Mouse (Mus musculus) CD4-positive helper T cell, adult 2 months (primary cell): Measurements from ENCODE around the gene Ppp4r4.
"Not testable (repeated sequence)": the region's sequence is repeated elsewhere in the genome, so short reads cannot be mapped to it uniquely, and the experiment has no call there.

Experiments used
- DNase-seq: peaks from one replicate; pipeline ENCODE4 v3.0.0-alpha.2; 2012; ENCODE audit warnings: low read depth, missing footprints, low spot score

Ppp4r4 gene

DNA sequence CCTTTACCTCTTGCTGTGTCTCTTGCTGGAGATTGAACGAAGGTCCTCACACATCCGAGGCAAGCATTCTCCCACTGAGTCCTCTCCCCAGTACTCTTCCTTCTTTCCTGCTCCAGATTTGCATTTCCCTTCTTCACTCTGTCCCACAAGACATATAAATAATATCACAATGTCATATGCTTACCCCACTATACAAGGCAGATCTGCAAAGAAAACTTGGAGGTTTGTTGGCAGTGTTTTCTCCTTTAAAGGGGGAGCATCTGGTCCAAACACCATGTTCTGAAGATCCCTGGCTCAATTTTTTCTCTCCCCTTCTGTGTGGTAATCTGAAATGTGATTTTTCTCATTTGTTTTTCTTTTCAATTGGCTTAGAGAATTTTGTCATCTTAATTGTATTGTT, 102.3 kb downstream of the Ppp4r4 start:
- DNase-seq: no peak

GRCm38 (mm10) chr12:103635846-103636245, 103.8 kb downstream of the Ppp4r4 start:
- DNase-seq: no peak

DNA sequence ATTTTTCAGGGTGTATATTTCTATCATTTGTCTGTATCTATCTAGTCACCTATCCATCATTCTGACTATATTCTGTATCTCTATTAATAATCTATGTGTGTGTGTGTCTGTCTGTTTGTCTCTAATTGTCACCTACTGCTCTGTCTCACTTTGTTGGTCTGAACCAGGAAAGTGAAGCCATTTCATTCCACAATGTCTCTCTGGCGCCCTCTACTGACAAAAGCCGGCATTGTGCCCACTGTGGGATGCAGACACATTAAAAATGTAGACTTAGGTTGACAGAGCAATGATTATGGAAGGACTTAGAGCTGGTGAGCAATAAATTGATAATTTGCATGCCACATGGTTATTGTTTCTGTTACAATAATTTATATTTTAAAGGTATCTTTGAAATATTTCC, 111.3 kb downstream of the Ppp4r4 start:
- peak; percentile 29 for DNase-seq

DNA sequence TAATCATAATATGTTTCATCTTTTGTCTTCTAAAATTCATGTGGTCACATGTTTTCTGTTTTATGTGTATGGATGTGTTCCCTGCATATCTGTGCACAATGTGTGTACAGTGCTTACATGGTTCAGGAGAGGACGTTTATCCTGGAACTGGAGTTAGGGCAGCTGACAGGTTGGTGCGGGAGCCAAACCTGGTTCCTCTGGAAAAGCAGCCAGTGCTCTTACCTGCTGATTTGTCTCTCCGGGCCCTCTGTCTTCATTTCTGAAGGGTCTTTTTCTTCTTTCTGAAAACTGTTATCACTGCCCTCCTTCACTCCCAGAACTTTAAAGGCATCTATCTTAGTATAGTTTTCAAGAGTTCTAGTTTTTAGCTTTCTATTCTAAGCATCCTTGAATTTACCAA, 111.7 kb downstream of the Ppp4r4 start:
- no peak for DNase-seq

GRCm38 (mm10) chr12:103644601-103645000, 112.5 kb downstream of the Ppp4r4 start:
- no peak for DNase-seq

DNA sequence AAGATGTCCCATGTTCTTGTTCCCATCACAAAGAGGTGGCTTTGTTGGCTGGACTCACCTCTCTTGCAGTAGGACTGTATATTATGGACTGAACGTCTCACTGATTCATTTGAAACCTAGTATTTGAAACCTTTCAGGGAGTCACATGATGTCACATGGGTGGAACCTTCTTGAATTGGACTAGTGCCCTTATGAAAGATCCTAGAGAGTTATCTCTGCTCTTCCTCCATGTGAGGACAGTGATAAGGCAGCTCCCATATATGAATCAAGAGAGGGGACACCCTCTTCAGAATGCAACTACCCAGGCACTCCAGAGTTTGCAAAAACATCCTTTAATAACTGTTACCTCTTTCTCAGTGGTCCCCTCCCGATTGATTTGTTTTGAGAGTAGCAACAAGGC, 114.2 kb downstream of the Ppp4r4 start:
- no peak for DNase-seq

DNA sequence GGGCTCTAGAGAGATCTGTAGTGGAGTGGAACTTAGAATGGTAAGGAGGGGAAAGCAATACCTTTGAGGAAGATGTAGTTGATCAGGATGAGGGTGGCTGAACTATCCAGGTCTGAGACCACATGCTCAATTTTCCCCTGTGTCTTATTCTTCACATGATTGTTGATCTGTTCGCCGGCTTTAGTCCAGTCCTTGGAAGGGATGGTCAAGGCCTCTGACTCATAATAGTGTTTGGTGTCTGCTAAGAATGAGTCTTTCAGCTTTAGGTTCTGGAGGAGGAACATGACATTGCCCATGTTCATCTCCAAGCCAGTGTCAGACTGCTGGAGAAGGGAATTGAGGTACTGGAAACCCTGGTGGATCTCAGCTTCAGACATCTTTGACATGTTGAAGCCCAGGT, 121.8 kb downstream of the Ppp4r4 start:
- DNase-seq: no peak

GRCm38 (mm10) chr12:103655123-103656044, 123.3 kb downstream of the Ppp4r4 start:
- DNase-seq: no peak

DNA sequence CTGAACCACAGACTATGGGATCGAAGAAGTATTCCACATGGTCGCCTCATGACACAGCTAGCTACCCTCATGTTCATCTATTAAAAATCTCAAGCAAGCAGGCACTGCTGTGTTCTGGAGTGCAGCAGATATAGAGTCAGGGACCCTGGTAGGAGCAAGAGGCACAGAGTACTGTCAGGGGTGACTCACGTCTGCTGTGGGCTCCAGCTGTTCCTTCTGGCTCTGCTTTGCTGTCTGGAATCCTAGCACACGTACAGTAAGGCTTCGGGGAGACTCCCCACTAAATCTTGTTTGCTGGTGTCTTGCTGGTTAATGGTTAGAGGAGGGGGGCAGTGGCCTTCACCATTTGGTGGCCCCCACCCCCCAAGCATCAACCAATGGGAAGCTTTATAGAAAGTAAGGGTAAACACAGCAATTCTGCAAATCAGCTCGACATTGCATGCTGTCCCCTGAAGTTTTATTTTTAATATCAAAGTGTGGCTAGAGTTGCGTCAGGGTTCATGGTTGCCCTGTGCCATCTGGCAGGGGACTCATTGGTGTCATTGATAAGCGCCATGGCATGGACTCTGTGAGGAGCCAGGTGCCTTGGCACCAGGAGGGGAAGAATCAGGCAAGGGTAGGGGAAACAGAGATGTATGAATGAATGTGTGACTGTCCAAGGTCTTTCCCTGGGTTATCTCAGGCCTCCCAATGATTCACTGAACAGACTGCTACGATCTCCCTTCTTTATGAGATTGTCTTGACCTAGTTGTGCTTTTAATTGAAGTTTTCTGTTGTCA, 125.0 kb downstream of the Ppp4r4 start, which contains the start of gene Serpina6:
TSS of gene Serpina6 (minus strand) at position 365 of the 779 bp plus-strand sequence.
- no peak for DNase-seq

- DNase-seq: no peak
Measured at GRCm38 (mm10) chr12:103657991-103658390, 125.9 kb downstream of the Ppp4r4 start.

DNA sequence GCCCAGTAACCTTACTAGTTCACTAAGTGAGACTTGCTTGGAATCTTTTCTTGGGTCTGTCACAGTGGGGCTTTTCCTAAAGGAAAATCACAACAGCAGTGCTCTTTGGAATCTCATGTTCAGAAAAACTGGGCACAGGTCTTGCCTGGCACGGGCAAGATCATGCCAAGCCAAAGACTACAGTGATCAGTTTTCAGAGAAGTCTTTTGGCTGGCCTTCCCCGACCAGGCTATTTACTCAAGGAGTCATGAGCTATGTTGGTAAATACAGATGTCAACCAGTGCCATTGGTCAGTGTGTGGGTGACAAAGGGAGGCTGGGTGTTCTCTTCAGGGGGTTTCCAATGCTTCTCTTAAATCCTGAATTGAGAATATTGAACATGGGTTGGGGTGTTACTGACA, 127.1 kb downstream of the Ppp4r4 start:
- DNase-seq: no peak

GRCm38 (mm10) chr12:103660076-103660475, 128.0 kb downstream of the Ppp4r4 start:
- DNase-seq: no peak

GRCm38 (mm10) chr12:103662053-103662452, 130.0 kb downstream of the Ppp4r4 start:
- DNase-seq: not testable (repeated sequence)
